Mouse (Mus musculus): ENCODE data around the gene Hist1h2bq. TPM values are rescaled to one million over a fixed set of nuclear protein-coding genes. Genes with fewer than 3 reads are reported as not detected.
"Not testable (repeated sequence)": the region's sequence is repeated elsewhere in the genome, so short reads cannot be mapped to it uniquely, and the experiment has no call there.

Hist1h2bq gene
- polyA plus RNA-seq, 1 experiment from 2014 or later: 19.9 TPM

GRCm38 (mm10) chr13:21831418-21832394, 21.7 kb upstream of the Hist1h2bq start, which contains the start of gene Hist1h4n:
Gene Hist1h4n (minus strand): TSS chr13:21832196.
- Histone ChIP-seq H3K4me3 (ENCODE audit: low read depth, low read length) (peak within 1 kb of the TSS; percentile 8; the same call in 1 of the 2 replicates), H3K27ac (ENCODE audit: low read depth) (peak within 1 kb of the TSS; percentile 27; the same call in 1 of the 2 replicates), H3K4me2 (ENCODE audit: low read length) (peak within 1 kb of the TSS; percentile 33; the same call in 1 of the 2 replicates)
- not testable (repeated sequence) for H3K9me3 ChIP-seq (ENCODE audit: control insufficient read depth, low read length); H3K27me3 ChIP-seq (replicated peaks; ENCODE audit: control insufficient read depth, insufficient read depth, low read length); H3K36me3 ChIP-seq (ENCODE audit: control insufficient read depth, insufficient read depth, low read length); DNase-seq (ENCODE audit: low spot score); H3K4me1 ChIP-seq (replicated peaks; ENCODE audit: control insufficient read depth, insufficient read depth, low read length); H3K9ac ChIP-seq (ENCODE audit: low read length)
- WGBS: 0% methylated on average over 22 of the region's 58 CpGs
- peak; percentile 85 for ATAC-seq (replicated peaks; ENCODE audit: low FRiP score, low TSS enrichment, low read depth)

- Histone ChIP-seq H3K4me3 (ENCODE audit: low read depth, low read length) (no peak overlapping the region), H3K9me3 (ENCODE audit: control insufficient read depth, low read length) (no peaks in the 10 kb centered on the region), H3K27ac (ENCODE audit: low read depth) (no peak overlapping the region), H3K4me2 (ENCODE audit: low read length) (no peak overlapping the region), H3K27me3 (replicated peaks; ENCODE audit: control insufficient read depth, insufficient read depth, low read length) (no peaks in the 10 kb centered on the region), H3K4me1 (replicated peaks; ENCODE audit: control insufficient read depth, insufficient read depth, low read length) (no peaks in the 10 kb centered on the region), H3K9ac (ENCODE audit: low read length) (no peak overlapping the region), H3K36me3 (ENCODE audit: control insufficient read depth, insufficient read depth, low read length) (no peaks in the 10 kb centered on the region)
- 88% methylated on average over 10 of the region's 10 CpGs for WGBS
- no peak for DNase-seq (ENCODE audit: low spot score)
- ATAC-seq (replicated peaks; ENCODE audit: low FRiP score, low TSS enrichment, low read depth): no peak
Measured at GRCm38 (mm10) chr13:21830344-21830743, 20.3 kb upstream of the Hist1h2bq start.

GRCm38 (mm10) chr13:21828511-21828910, 18.5 kb upstream of the Hist1h2bq start:
- 59% methylated on average over 3 of the region's 3 CpGs for WGBS
- no peaks in the 10 kb centered on the region for H3K36me3 ChIP-seq (ENCODE audit: control insufficient read depth, insufficient read depth, low read length)
- H3K9me3 ChIP-seq (ENCODE audit: control insufficient read depth, low read length): no peaks in the 10 kb centered on the region
- no peaks in the 10 kb centered on the region for H3K27me3 ChIP-seq (replicated peaks; ENCODE audit: control insufficient read depth, insufficient read depth, low read length)
- no peak overlapping the region for H3K4me3 ChIP-seq (ENCODE audit: low read depth, low read length)
- no peak overlapping the region for H3K9ac ChIP-seq (ENCODE audit: low read length)
- DNase-seq (ENCODE audit: low spot score) (peak; percentile 39), ATAC-seq (replicated peaks; ENCODE audit: low FRiP score, low TSS enrichment, low read depth) (no peak)
- no peaks in the 10 kb centered on the region for H3K4me1 ChIP-seq (replicated peaks; ENCODE audit: control insufficient read depth, insufficient read depth, low read length)
- H3K4me2 ChIP-seq (ENCODE audit: low read length): no peak overlapping the region
- no peak overlapping the region for H3K27ac ChIP-seq (ENCODE audit: low read depth)

- H3K4me2 ChIP-seq (ENCODE audit: low read length); H3K4me1 ChIP-seq (replicated peaks; ENCODE audit: control insufficient read depth, insufficient read depth, low read length); DNase-seq (ENCODE audit: low spot score); H3K4me3 ChIP-seq (ENCODE audit: low read depth, low read length); H3K9ac ChIP-seq (ENCODE audit: low read length); H3K27me3 ChIP-seq (replicated peaks; ENCODE audit: control insufficient read depth, insufficient read depth, low read length); H3K9me3 ChIP-seq (ENCODE audit: control insufficient read depth, low read length); ATAC-seq (replicated peaks; ENCODE audit: low FRiP score, low TSS enrichment, low read depth); H3K27ac ChIP-seq (ENCODE audit: low read depth); H3K36me3 ChIP-seq (ENCODE audit: control insufficient read depth, insufficient read depth, low read length): not testable (repeated sequence)
- 78% methylated on average over 6 of the region's 16 CpGs for WGBS
Measured at GRCm38 (mm10) chr13:21820082-21820890, 10.3 kb upstream of the Hist1h2bq start.

GRCm38 (mm10) chr13:21812092-21812491, 2.1 kb upstream of the Hist1h2bq start:
- H3K36me3 ChIP-seq (ENCODE audit: control insufficient read depth, insufficient read depth, low read length); H3K4me1 ChIP-seq (replicated peaks; ENCODE audit: control insufficient read depth, insufficient read depth, low read length); DNase-seq (ENCODE audit: low spot score); H3K27me3 ChIP-seq (replicated peaks; ENCODE audit: control insufficient read depth, insufficient read depth, low read length); H3K9me3 ChIP-seq (ENCODE audit: control insufficient read depth, low read length); H3K9ac ChIP-seq (ENCODE audit: low read length); H3K4me3 ChIP-seq (ENCODE audit: low read depth, low read length); H3K27ac ChIP-seq (ENCODE audit: low read depth): not testable (repeated sequence)
- H3K4me2 ChIP-seq (ENCODE audit: low read length): peak overlapping the region; percentile 34; the same call in 1 of the 2 replicates
- WGBS: 0% methylated on average over 11 of the region's 14 CpGs
- ATAC-seq (replicated peaks; ENCODE audit: low FRiP score, low TSS enrichment, low read depth): peak; percentile 68

- H3K9me3 ChIP-seq (ENCODE audit: control insufficient read depth, low read length); DNase-seq (ENCODE audit: low spot score); H3K9ac ChIP-seq (ENCODE audit: low read length); H3K4me1 ChIP-seq (replicated peaks; ENCODE audit: control insufficient read depth, insufficient read depth, low read length); H3K27ac ChIP-seq (ENCODE audit: low read depth); H3K36me3 ChIP-seq (ENCODE audit: control insufficient read depth, insufficient read depth, low read length); H3K4me3 ChIP-seq (ENCODE audit: low read depth, low read length); H3K27me3 ChIP-seq (replicated peaks; ENCODE audit: control insufficient read depth, insufficient read depth, low read length): not testable (repeated sequence)
- WGBS: no CpG with 5 or more reads among the region's 24 CpGs
- peak; percentile 70 for ATAC-seq (replicated peaks; ENCODE audit: low FRiP score, low TSS enrichment, low read depth)
- peak within 1 kb of the TSS; percentile 34; the same call in 1 of the 2 replicates for H3K4me2 ChIP-seq (ENCODE audit: low read length)
Measured at GRCm38 (mm10) chr13:21811539-21811938, 1.5 kb upstream of the Hist1h2bq start, which contains the start of gene Hist1h4m. Gene Hist1h4m (plus strand): TSS chr13:21811746.

GRCm38 (mm10) chr13:21811074-21811473, 1.1 kb upstream of the Hist1h2bq start:
- H3K9me3 ChIP-seq (ENCODE audit: control insufficient read depth, low read length); DNase-seq (ENCODE audit: low spot score); H3K27ac ChIP-seq (ENCODE audit: low read depth); H3K4me3 ChIP-seq (ENCODE audit: low read depth, low read length); H3K4me1 ChIP-seq (replicated peaks; ENCODE audit: control insufficient read depth, insufficient read depth, low read length); H3K4me2 ChIP-seq (ENCODE audit: low read length); H3K27me3 ChIP-seq (replicated peaks; ENCODE audit: control insufficient read depth, insufficient read depth, low read length); H3K9ac ChIP-seq (ENCODE audit: low read length); H3K36me3 ChIP-seq (ENCODE audit: control insufficient read depth, insufficient read depth, low read length): not testable (repeated sequence)
- ATAC-seq (replicated peaks; ENCODE audit: low FRiP score, low TSS enrichment, low read depth): peak; percentile 38
- WGBS: no CpG with 5 or more reads among the region's 8 CpGs

- not testable (repeated sequence) for H3K4me1 ChIP-seq (replicated peaks; ENCODE audit: control insufficient read depth, insufficient read depth, low read length); H3K4me2 ChIP-seq (ENCODE audit: low read length); H3K9me3 ChIP-seq (ENCODE audit: control insufficient read depth, low read length); H3K27ac ChIP-seq (ENCODE audit: low read depth); H3K36me3 ChIP-seq (ENCODE audit: control insufficient read depth, insufficient read depth, low read length); H3K4me3 ChIP-seq (ENCODE audit: low read depth, low read length); H3K9ac ChIP-seq (ENCODE audit: low read length); H3K27me3 ChIP-seq (replicated peaks; ENCODE audit: control insufficient read depth, insufficient read depth, low read length); DNase-seq (ENCODE audit: low spot score)
- WGBS: no CpG with 5 or more reads among the region's 4 CpGs
- peak; percentile 74; the same call in 1 of the 2 replicates for ATAC-seq (replicated peaks; ENCODE audit: low FRiP score, low TSS enrichment, low read depth)
Measured at GRCm38 (mm10) chr13:21803058-21803457, 6.9 kb downstream of the Hist1h2bq start.

Measured in intestine, embryonic 14.5 days (tissue).